Mouse (Mus musculus): ENCODE results near the gene Wfdc21. TPM values are rescaled to one million over a fixed set of nuclear protein-coding genes. Genes with fewer than 3 reads are reported as not detected.

Wfdc21 gene
- polyA plus RNA-seq, 1 experiment: not detected

DNA sequence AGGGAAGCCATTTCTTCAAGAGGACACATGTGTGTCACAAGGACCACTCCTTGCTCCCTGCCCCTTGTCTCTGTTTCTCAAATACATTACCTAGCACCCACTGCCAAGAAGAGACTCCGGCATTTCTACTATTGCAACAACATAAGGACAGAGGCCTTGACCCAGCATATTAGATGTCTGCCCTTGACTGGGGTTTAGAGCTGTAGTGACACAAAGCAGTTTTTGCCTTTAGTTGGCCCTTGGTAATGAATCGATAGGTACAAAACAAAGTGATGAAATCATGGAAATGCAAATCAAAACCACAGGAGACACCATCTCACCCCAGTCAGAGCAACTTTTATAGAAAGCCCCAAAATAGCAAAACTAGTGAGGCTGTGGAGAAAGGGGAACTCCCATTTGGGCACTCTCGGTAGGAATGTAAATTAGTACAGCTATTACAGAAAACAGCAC lies 9.6 kb upstream of the Wfdc21 start:
- TF ChIP-seq CEBPB (IDR thresholded peaks at IDR 0.05; ENCODE audit: insufficient read depth, poor library complexity, severe bottlenecking): no peak
- no peak for TF ChIP-seq E2F4 (IDR thresholded peaks at IDR 0.05; ENCODE audit: insufficient read depth)
- TF ChIP-seq MAX (IDR thresholded peaks at IDR 0.05; ENCODE audit: low read depth): no peak
- TF ChIP-seq MYOD1 (IDR thresholded peaks at IDR 0.05; ENCODE audit: control insufficient read depth in 1 of 3, insufficient read length in 2 of 3, low read depth in 2 of 3): no peak
- H3K27me3 ChIP-seq (ENCODE audit: control insufficient read depth, insufficient read depth, insufficient read length): peaks cover 12% of the 10 kb centered on the region
- no peaks in the 10 kb centered on the region for H3K36me3 ChIP-seq (ENCODE audit: control insufficient read depth, insufficient read depth)
- H3K79me2 ChIP-seq (ENCODE audit: control insufficient read depth, insufficient read depth): no peaks in the 10 kb centered on the region
- H3K4me2 ChIP-seq (ENCODE audit: low read depth): no peak overlapping the region
- no peak overlapping the region for H3ac ChIP-seq (ENCODE audit: control insufficient read depth, insufficient read length)
- H3K4me3 ChIP-seq: no peak overlapping the region

DNA sequence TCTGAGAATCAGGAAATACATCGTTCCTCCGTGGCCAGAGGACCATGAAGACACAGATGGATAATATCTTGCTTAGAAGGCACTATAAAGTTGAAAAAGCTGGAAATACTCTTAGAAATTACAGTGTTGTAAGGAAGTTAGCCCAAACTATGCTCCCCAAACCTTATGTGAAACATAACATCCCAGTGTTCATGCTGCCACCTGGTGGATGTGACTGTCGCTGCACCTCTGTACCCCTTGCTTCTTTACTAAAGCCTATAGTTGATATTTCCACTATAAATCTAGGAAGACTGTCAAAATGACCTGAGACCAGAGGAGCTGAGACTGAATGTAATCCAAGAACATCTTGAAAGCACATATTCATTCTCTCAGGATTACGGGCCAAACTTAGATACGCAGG lies 7.5 kb upstream of the Wfdc21 start:
- H3K4me3 ChIP-seq: no peak overlapping the region
- H3ac ChIP-seq (ENCODE audit: control insufficient read depth, insufficient read length): no peak overlapping the region
- TF ChIP-seq TCF3 (IDR thresholded peaks at IDR 0.05; ENCODE audit: insufficient read length, low read depth) (no peak), MYOD1 (IDR thresholded peaks at IDR 0.05; ENCODE audit: control insufficient read depth in 1 of 3, insufficient read length in 2 of 3, low read depth in 2 of 3) (no peak), E2F4 (IDR thresholded peaks at IDR 0.05; ENCODE audit: insufficient read depth) (no peak), CEBPB (IDR thresholded peaks at IDR 0.05; ENCODE audit: insufficient read depth, poor library complexity, severe bottlenecking) (no peak), REST (IDR thresholded peaks at IDR 0.05; ENCODE audit: insufficient read depth, insufficient read length) (no peak), SRF (IDR thresholded peaks at IDR 0.05; ENCODE audit: control insufficient read depth, insufficient read length, low read depth) (no peak), MYOG (IDR thresholded peaks at IDR 0.05; ENCODE audit: control insufficient read depth in 1 of 3, insufficient read depth in 1 of 3, insufficient read length in 2 of 3, low read depth in 2 of 3) (no peak), MAX (IDR thresholded peaks at IDR 0.05; ENCODE audit: low read depth) (no peak), USF1 (IDR thresholded peaks at IDR 0.05; ENCODE audit: low read depth) (no peak), POLR2A (IDR thresholded peaks at IDR 0.05; ENCODE audit: insufficient read length, low read depth) (no peak), TCF12 (IDR thresholded peaks at IDR 0.05; ENCODE audit: insufficient read depth, poor library complexity, severe bottlenecking) (no peak), POLR2AphosphoS2 (IDR thresholded peaks at IDR 0.05; ENCODE audit: insufficient read length, low read depth) (no peak)
- no peaks in the 10 kb centered on the region for H3K79me2 ChIP-seq (ENCODE audit: control insufficient read depth, insufficient read depth)
- H3K4me2 ChIP-seq (ENCODE audit: low read depth): no peak overlapping the region
- no peaks in the 10 kb centered on the region for H3K36me3 ChIP-seq (ENCODE audit: control insufficient read depth, insufficient read depth)
- H3K27me3 ChIP-seq (ENCODE audit: control insufficient read depth, insufficient read depth, insufficient read length): peaks cover 29% of the 10 kb centered on the region

DNA sequence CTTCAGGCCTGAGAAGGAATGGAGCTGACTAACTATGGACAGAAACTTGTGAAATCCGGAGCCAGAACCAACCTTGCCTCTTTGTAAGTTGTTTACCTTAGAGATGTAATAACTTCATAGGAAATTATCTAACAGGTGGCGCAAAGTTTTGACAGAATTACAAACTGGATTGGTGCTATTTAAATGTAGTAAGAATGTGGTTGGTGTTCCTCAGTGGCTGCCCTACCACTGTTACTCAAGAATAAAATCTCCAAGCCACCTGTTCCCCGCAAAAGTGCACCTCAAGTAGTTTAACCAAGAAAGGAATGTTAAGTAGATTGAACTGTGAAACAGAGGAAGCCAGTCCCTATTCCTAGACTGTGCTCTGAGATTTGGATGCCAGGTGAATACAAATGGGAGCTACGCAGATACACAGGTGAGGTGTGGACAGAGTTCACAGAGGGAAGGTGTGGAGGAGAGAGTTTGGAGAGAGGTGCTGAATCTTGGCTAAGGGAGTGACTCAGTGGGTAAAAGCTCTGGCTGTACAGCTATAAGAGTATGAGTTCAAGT lies 6.2 kb upstream of the Wfdc21 start:
- no peak for TF ChIP-seq POLR2AphosphoS2 (IDR thresholded peaks at IDR 0.05; ENCODE audit: insufficient read length, low read depth)
- Histone ChIP-seq H3K79me2 (ENCODE audit: control insufficient read depth, insufficient read depth) (no peaks in the 10 kb centered on the region), H3K4me2 (ENCODE audit: low read depth) (no peak overlapping the region), H3ac (ENCODE audit: control insufficient read depth, insufficient read length) (no peak overlapping the region), H3K27me3 (ENCODE audit: control insufficient read depth, insufficient read depth, insufficient read length) (peaks cover 40% of the 10 kb centered on the region), H3K36me3 (ENCODE audit: control insufficient read depth, insufficient read depth) (no peaks in the 10 kb centered on the region), H3K4me3 (no peak overlapping the region)

DNA sequence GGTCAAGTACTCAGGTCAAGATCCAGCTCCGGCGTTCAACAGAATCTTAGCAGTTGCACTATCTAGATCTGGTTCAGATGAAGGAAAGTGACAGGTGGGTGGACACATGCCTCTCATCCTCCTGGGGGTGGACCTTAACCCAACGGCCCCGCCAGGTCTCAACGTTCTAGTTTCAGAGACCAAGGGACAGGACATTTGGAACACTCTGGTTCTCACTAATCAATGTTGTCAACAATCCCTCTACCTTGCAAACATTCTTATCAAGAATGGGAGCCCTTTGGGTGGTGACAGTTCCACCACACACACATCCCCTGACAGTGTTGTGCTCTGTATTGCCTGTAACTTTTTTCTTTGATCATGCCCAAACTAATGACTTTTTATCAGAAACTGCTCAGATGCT lies 4.9 kb upstream of the Wfdc21 start:
- no peak overlapping the region for H3ac ChIP-seq (ENCODE audit: control insufficient read depth, insufficient read length)
- H3K4me2 ChIP-seq (ENCODE audit: low read depth): no peak overlapping the region
- no peak overlapping the region for H3K4me3 ChIP-seq
- H3K27me3 ChIP-seq (ENCODE audit: control insufficient read depth, insufficient read depth, insufficient read length): peaks cover 50% of the 10 kb centered on the region
- no peaks in the 10 kb centered on the region for H3K79me2 ChIP-seq (ENCODE audit: control insufficient read depth, insufficient read depth)
- TF ChIP-seq MYOD1 (IDR thresholded peaks at IDR 0.05; ENCODE audit: control insufficient read depth in 1 of 3, insufficient read length in 2 of 3, low read depth in 2 of 3): no peak
- no peak for TF ChIP-seq TCF12 (IDR thresholded peaks at IDR 0.05; ENCODE audit: insufficient read depth, poor library complexity, severe bottlenecking)
- no peak for TF ChIP-seq SRF (IDR thresholded peaks at IDR 0.05; ENCODE audit: control insufficient read depth, insufficient read length, low read depth)
- TF ChIP-seq REST (IDR thresholded peaks at IDR 0.05; ENCODE audit: insufficient read depth, insufficient read length): no peak
- no peak for TF ChIP-seq USF1 (IDR thresholded peaks at IDR 0.05; ENCODE audit: low read depth)
- TF ChIP-seq POLR2A (IDR thresholded peaks at IDR 0.05; ENCODE audit: insufficient read length, low read depth): no peak
- no peak for TF ChIP-seq MAX (IDR thresholded peaks at IDR 0.05; ENCODE audit: low read depth)
- TF ChIP-seq E2F4 (IDR thresholded peaks at IDR 0.05; ENCODE audit: insufficient read depth): no peak
- TF ChIP-seq TCF3 (IDR thresholded peaks at IDR 0.05; ENCODE audit: insufficient read length, low read depth): no peak
- no peak for TF ChIP-seq CEBPB (IDR thresholded peaks at IDR 0.05; ENCODE audit: insufficient read depth, poor library complexity, severe bottlenecking)
- H3K36me3 ChIP-seq (ENCODE audit: control insufficient read depth, insufficient read depth): no peaks in the 10 kb centered on the region

DNA sequence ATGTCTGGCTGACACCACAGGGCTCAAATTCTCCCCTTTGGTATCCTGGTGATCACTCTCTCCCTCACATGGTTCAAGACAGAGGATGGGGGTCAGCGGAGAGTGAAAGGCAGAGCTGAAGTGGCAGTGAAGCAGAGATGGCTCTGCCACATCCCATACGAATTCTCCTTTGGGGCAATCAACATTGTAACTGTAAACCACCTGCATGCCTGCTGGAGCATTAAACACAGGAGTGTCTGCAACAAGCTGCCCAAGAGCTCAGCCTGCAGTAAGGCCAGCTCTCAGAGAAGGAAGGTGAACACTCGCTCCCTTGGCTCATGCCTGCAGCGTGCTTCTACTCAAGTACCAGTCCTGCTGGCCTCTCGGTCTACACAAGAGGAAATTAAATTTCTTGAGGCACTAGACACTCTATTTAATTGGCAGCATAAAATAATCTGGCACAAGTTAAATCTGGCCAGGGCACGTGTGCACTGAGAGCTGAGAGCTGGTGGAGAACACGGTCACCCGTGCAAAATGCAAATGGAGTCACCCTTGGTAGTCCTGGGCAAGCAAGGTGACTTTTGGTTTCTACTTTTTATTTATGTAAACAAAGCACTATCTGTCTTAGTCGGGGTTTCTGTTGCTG lies 3.9 kb upstream of the Wfdc21 start:
- no peak for TF ChIP-seq USF1 (IDR thresholded peaks at IDR 0.05; ENCODE audit: low read depth)
- TF ChIP-seq CEBPB (IDR thresholded peaks at IDR 0.05; ENCODE audit: insufficient read depth, poor library complexity, severe bottlenecking): no peak
- TF ChIP-seq MYOD1 (IDR thresholded peaks at IDR 0.05; ENCODE audit: control insufficient read depth in 1 of 3, insufficient read length in 2 of 3, low read depth in 2 of 3): no peak
- TF ChIP-seq POLR2AphosphoS2 (IDR thresholded peaks at IDR 0.05; ENCODE audit: insufficient read length, low read depth): no peak
- no peak for TF ChIP-seq E2F4 (IDR thresholded peaks at IDR 0.05; ENCODE audit: insufficient read depth)
- no peak for TF ChIP-seq MAX (IDR thresholded peaks at IDR 0.05; ENCODE audit: low read depth)
- Histone ChIP-seq H3K4me2 (ENCODE audit: low read depth) (no peak overlapping the region), H3ac (ENCODE audit: control insufficient read depth, insufficient read length) (no peak overlapping the region), H3K36me3 (ENCODE audit: control insufficient read depth, insufficient read depth) (no peaks in the 10 kb centered on the region), H3K27me3 (ENCODE audit: control insufficient read depth, insufficient read depth, insufficient read length) (peaks cover 60% of the 10 kb centered on the region), H3K79me2 (ENCODE audit: control insufficient read depth, insufficient read depth) (no peaks in the 10 kb centered on the region), H3K4me3 (no peak overlapping the region)
